Mouse (Mus musculus): ENCODE results near the gene 2610507B11Rik.

DNA sequence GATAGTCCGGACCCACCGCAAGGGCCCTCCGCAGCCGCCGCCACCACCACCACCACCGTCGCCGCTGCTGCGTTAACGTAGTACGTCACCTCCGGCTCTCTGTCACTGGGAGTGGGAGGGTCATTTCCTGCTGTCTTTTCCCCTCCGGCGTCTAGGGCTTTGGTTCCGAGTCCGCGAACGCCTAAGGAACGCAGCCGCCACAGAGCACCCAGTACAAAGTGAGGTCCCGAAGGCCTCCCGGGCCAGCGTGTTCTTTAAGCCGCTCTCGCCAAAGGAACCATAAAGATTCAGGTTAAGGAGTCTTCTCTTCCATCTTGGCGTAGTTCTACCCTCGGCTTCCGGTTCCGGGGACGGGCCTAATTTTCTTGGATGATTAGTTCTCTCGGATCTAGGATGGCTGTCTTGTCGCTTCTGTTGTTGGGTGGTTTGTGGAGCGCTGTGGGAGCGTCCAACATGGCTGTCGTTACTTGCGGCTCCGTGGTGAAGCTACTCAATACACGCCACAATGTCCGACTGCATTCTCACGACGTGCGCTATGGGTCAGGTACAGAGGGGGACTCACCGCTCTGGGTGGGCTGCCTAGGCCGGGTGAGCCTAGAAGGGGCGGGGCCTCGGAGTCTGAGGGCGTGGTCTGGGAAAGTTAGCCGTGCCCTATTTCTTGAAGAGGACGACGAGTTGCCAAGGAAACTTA, 15.8 kb upstream of the 2610507B11Rik start, which contains the start of the genes Sdf2 and Supt6:
- TF ChIP-seq CTCF (IDR thresholded peaks at IDR 0.05 in 2 of 3, conservative IDR thresholded peaks at IDR 0.05 in 1 of 3; ENCODE audit: control insufficient read depth in 1 of 3, insufficient read depth in 1 of 3, low read depth in 2 of 3, low read length in 3 of 3, poor library complexity in 1 of 3, severe bottlenecking in 1 of 3) (no peak), EP300 (IDR thresholded peaks at IDR 0.05; ENCODE audit: low read depth in 1 of 2, low read length in 2 of 2) (no peak), ZC3H11A (IDR thresholded peaks at IDR 0.05; ENCODE audit: low read depth, low read length) (no peak), USF1 (IDR thresholded peaks at IDR 0.05; ENCODE audit: low read depth, low read length) (no peak), RCOR1 (IDR thresholded peaks at IDR 0.05; ENCODE audit: low read depth, low read length) (no peak), HCFC1 (IDR thresholded peaks at IDR 0.05; ENCODE audit: low read depth, low read length) (peak; percentile 85), POLR2A (IDR thresholded peaks at IDR 0.05; ENCODE audit: control insufficient read depth in 1 of 2, insufficient read depth in 1 of 2, low read depth in 1 of 2, low read length in 2 of 2, poor library complexity in 1 of 2) (peak; percentile 55 to 93)

All from MEL (cell line).